Mouse (Mus musculus): ENCODE results near the gene Arid1b.

- TF ChIP-seq GATA1 (IDR thresholded peaks at IDR 0.05; ENCODE audit: borderline replicate concordance, low read length) (no peak), FLI1 (IDR thresholded peaks at IDR 0.05; ENCODE audit: low read length) (no peak)
These were observed 116.0 kb downstream of the Arid1b start for GRCm38 (mm10) chr17:5110159-5110558.

Data from megakaryocyte, embryonic 14.5 days (primary cell).